Mouse (Mus musculus) kidney, embryonic 14.5 days (tissue): Measurements from ENCODE around the gene Lyzl6. TPM values are rescaled to one million over a fixed set of nuclear protein-coding genes. Genes with fewer than 3 reads are reported as not detected.
"Not testable (repeated sequence)": the region's sequence is repeated elsewhere in the genome, so short reads cannot be mapped to it uniquely, and the experiment has no call there.

Experiments used
- ATAC-seq: fragments of 200-750 bp; cut with Nextera tagmentation; 2 replicates; pipeline ENCODE4 v1.8.0; 2017; ENCODE audit warnings: moderate number of reproducible peaks, mild to moderate bottlenecking, moderate TSS enrichment, moderate library complexity; ENCODE audit not compliant: low FRiP score, low TSS enrichment
- H3K27ac ChIP-seq: fragments of 300-500 bp; sonication (generic); 2 replicates; pipeline ENCODE4 v1.5.1; 2014; ENCODE audit warnings: low read depth, mild to moderate bottlenecking, low read length, moderate library complexity, mixed read lengths
- H3K27me3 ChIP-seq: fragments of 300-500 bp; sonication (generic); 2 replicates; pipeline ENCODE4 v1.6.1; 2014; ENCODE audit warnings: mild to moderate bottlenecking, low read length; ENCODE audit not compliant: control insufficient read depth, insufficient read depth
- H3K36me3 ChIP-seq: fragments of 300-500 bp; sonication (generic); 2 replicates; pipeline ENCODE4 v1.6.1; 2014; ENCODE audit warnings: low read length, mixed read lengths; ENCODE audit not compliant: control insufficient read depth, insufficient read depth
- H3K4me1 ChIP-seq: fragments of 300-500 bp; sonication (generic); 2 replicates; pipeline ENCODE4 v1.6.1; 2014; ENCODE audit warnings: low read length, mixed read lengths; ENCODE audit not compliant: control insufficient read depth, insufficient read depth
- H3K4me2 ChIP-seq: fragments of 300-500 bp; sonication (generic); replicated peaks from 2 replicates; pipeline ENCODE4 v1.6.1; 2014; ENCODE audit warnings: low read depth, mild to moderate bottlenecking, low read length
- H3K4me3 ChIP-seq: fragments of 300-500 bp; sonication (generic); 2 replicates; pipeline ENCODE4 v1.5.1; 2014; ENCODE audit warnings: mild to moderate bottlenecking, low read length
- H3K9ac ChIP-seq: fragments of 300-500 bp; sonication (generic); 2 replicates; pipeline ENCODE4 v1.6.1; 2014; ENCODE audit warnings: low read depth, mild to moderate bottlenecking, low read length, moderate library complexity
- H3K9me3 ChIP-seq: fragments of 300-500 bp; sonication (generic); 2 replicates; pipeline ENCODE4 v1.6.1; 2016; ENCODE audit warnings: low read length; ENCODE audit not compliant: control insufficient read depth
- WGBS: fragments of 180-500 bp; shearing (Covaris S2); extraction: QIAGEN DNeasy Blood & Tissue Kit; methylation state at CpG from one replicate; pipeline ENCODE4 v1.1.7; 2014; 5-methylcytosine and 5-hydroxymethylcytosine counted together
- polyA plus RNA-seq: library from polyadenylated mRNA; unstranded; fragments of >200 nt; fragmentation: Nextera tagmentation; extraction: Ambion mirVana; gene quantifications from 2 replicates; pipeline ENCODE4 v1.2.1, GENCODE M21; 2014

The Lyzl6 gene
- polyA plus RNA-seq: not detected in 2 replicates

GRCm38 (mm10) chr11:103638790-103639189 lies at the start of gene Lyzl6:
TSS of gene Lyzl6 (minus strand) at chr11:103638890.
- no peaks in the 10 kb centered on the region for H3K36me3 ChIP-seq
- H3K27ac ChIP-seq: no peak within 1 kb of the TSS
- no peaks in the 10 kb centered on the region for H3K4me1 ChIP-seq
- peaks cover 22% of the 10 kb centered on the region for H3K27me3 ChIP-seq
- H3K9me3 ChIP-seq: no peaks in the 10 kb centered on the region
- H3K4me3 ChIP-seq: no peak within 1 kb of the TSS
- 80% methylated on average over 3 of the region's 3 CpGs for WGBS
- H3K4me2 ChIP-seq: no peak within 1 kb of the TSS
- no peak for ATAC-seq
- no peak within 1 kb of the TSS for H3K9ac ChIP-seq

DNA sequence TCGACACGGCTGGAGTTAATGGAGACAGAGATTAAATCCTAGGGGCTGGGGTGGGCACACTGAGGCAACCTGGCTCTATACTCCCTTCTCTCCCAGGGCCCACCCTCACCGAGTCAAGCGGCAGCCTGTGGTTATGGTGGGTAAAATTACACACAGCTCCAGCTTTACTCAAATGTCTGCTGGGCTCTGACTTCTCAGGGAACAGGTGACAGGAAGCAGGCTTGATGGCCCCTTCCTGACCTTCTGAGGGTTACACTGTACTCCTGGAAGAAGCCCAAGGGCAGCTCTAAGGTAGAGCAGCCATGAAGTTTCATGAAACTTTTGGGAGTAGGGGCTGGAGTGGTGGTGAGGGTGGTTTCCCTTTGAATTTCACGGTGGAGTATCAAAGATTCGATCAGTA lies 48.0 kb upstream of the Lyzl6 start:
- 67% methylated on average over 6 of the region's 6 CpGs for WGBS
- Histone ChIP-seq H3K4me3 (no peak overlapping the region), H3K9ac (0 out of 2 replicates have a peak overlapping the region, but pooled peaks have one; percentile 7), H3K4me1 (peaks cover 5% of the 10 kb centered on the region; the same call in 1 of the 2 replicates), H3K27me3 (no peaks in the 10 kb centered on the region), H3K27ac (peak overlapping the region; percentile 63), H3K9me3 (no peaks in the 10 kb centered on the region), H3K4me2 (no peak overlapping the region), H3K36me3 (peaks cover 64% of the 10 kb centered on the region)
- ATAC-seq: peak; percentile 44; the same call in 1 of the 2 replicates

GRCm38 (mm10) chr11:103685261-103685736 lies 46.6 kb upstream of the Lyzl6 start:
- no peak overlapping the region for H3K27ac ChIP-seq
- no peak overlapping the region for H3K4me3 ChIP-seq
- H3K4me1 ChIP-seq: peaks cover 5% of the 10 kb centered on the region; the same call in 1 of the 2 replicates
- H3K36me3 ChIP-seq: peaks cover 78% of the 10 kb centered on the region
- ATAC-seq: no peak
- WGBS: 85% methylated on average over 7 of the region's 7 CpGs
- H3K27me3 ChIP-seq: no peaks in the 10 kb centered on the region
- no peak overlapping the region for H3K9ac ChIP-seq
- H3K4me2 ChIP-seq: no peak overlapping the region
- H3K9me3 ChIP-seq: no peaks in the 10 kb centered on the region

DNA sequence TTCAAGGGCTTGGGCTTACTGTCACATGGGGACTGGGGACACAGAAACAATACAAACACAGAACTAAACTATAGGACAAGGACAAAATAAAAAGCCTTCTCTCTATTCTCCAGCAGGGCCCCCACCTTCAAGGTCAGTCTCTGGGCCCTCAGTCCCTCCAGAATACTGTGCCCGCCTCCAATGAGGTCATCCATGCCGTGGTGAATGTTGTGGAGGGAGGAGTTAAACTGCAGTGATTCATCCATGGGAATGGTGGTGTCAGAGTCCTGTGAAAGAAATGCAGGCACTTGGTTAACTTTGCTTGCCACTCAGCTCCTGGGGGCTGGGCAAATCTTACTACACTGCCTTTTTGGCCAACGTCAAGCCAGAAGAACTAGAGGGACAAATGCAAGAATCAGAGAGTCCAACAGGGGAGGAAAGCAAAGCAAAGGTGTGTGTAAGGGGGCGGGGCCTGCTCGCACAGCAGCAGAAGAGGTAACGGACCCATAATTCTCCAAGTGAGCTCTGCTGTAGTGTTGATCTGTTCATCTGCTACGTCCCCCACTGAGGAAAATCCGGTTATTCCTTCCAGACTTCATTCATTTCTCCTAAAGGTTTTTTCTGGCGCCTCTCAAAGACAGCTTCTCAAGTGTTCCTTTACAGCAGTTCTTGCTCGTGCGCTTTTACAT lies 45.1 kb upstream of the Lyzl6 start:
- no peak overlapping the region for H3K4me2 ChIP-seq
- ATAC-seq: no peak
- no peak overlapping the region for H3K9ac ChIP-seq
- no peaks in the 10 kb centered on the region for H3K27me3 ChIP-seq
- WGBS: 82% methylated on average over 11 of the region's 11 CpGs
- peaks cover 90% of the 10 kb centered on the region for H3K36me3 ChIP-seq
- no peaks in the 10 kb centered on the region; the same call in 1 of the 2 replicates for H3K4me1 ChIP-seq
- no peak overlapping the region for H3K27ac ChIP-seq
- no peak overlapping the region for H3K4me3 ChIP-seq
- H3K9me3 ChIP-seq: no peaks in the 10 kb centered on the region

- H3K27ac ChIP-seq, H3K4me3 ChIP-seq, H3K4me1 ChIP-seq, H3K9ac ChIP-seq, ATAC-seq, H3K9me3 ChIP-seq, H3K4me2 ChIP-seq, H3K27me3 ChIP-seq: not testable (repeated sequence)
- peaks cover 51% of the 10 kb centered on the region for H3K36me3 ChIP-seq
- 42% methylated on average over 2 of the region's 2 CpGs for WGBS
These were observed 38.4 kb upstream of the Lyzl6 start for GRCm38 (mm10) chr11:103677042-103677441.

DNA sequence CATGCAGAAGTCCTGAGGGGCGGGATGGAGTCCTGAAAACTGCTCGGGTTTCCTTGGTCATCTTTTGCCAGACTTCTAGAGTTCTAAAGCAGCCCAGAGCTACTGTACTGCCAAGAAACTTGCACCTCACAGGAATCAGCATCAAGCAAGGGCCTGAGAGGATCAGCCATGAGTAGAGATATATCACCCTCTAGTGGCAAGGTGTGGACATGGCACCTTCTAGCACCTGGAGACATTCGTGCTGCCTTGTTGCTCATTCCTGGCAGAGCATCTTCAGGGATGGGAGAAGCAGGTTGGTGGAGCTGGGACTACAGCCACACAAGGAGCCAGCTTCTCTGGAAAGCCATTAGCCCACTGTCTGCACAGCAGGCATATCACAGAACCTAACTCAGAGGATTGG lies 36.9 kb upstream of the Lyzl6 start:
- no peak overlapping the region for H3K9ac ChIP-seq
- H3K27me3 ChIP-seq: no peaks in the 10 kb centered on the region
- no peaks in the 10 kb centered on the region for H3K9me3 ChIP-seq
- WGBS: 39% methylated on average over 3 of the region's 3 CpGs
- no peaks in the 10 kb centered on the region for H3K4me1 ChIP-seq
- no peak for ATAC-seq
- H3K36me3 ChIP-seq: peaks cover 37% of the 10 kb centered on the region
- H3K4me3 ChIP-seq: no peak overlapping the region
- no peak overlapping the region for H3K4me2 ChIP-seq
- no peak overlapping the region for H3K27ac ChIP-seq

DNA sequence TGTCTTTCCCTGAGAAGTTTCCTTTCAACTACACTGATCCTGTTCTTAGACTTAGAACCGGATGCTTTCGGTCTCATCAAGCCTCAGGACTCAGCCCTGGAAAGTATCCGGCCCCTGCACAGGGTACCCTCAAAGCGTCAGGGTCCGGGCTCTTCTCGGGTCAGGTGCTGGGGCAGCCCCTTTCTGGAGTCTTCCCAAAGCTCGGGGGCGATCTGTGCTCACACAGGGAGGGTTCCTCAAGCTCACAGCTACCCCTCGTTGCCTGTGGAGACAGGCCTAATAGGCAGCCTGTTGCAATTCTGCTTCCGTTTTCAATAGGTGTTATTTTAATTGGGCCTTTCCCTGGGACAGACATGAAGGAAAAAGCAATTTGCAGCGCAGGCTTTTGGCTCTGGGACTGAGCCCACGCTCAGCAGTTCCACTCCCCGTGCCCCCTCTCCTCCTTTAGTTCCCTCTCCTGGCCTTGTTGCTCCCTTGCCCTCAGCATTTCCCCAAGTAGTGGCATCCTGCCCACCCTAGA lies 28.3 kb upstream of the Lyzl6 start:
- no peaks in the 10 kb centered on the region for H3K36me3 ChIP-seq
- no peaks in the 10 kb centered on the region for H3K9me3 ChIP-seq
- H3K27me3 ChIP-seq: peaks cover 4% of the 10 kb centered on the region; the same call in 1 of the 2 replicates
- H3K4me3 ChIP-seq: no peak overlapping the region
- H3K9ac ChIP-seq: no peak overlapping the region
- no peak for ATAC-seq
- no peak overlapping the region for H3K4me2 ChIP-seq
- no peaks in the 10 kb centered on the region for H3K4me1 ChIP-seq
- 54% methylated on average over 13 of the region's 13 CpGs for WGBS
- H3K27ac ChIP-seq: no peak overlapping the region

- Histone ChIP-seq H3K9me3 (no peaks in the 10 kb centered on the region), H3K9ac (no peak overlapping the region), H3K27ac (no peak overlapping the region), H3K27me3 (peaks cover 4% of the 10 kb centered on the region; the same call in 1 of the 2 replicates), H3K4me3 (no peak overlapping the region), H3K36me3 (no peaks in the 10 kb centered on the region), H3K4me2 (no peak overlapping the region), H3K4me1 (no peaks in the 10 kb centered on the region)
- 45% methylated on average over 10 of the region's 10 CpGs for WGBS
- no peak for ATAC-seq
These were observed 27.7 kb upstream of the Lyzl6 start for GRCm38 (mm10) chr11:103666181-103666906.

DNA sequence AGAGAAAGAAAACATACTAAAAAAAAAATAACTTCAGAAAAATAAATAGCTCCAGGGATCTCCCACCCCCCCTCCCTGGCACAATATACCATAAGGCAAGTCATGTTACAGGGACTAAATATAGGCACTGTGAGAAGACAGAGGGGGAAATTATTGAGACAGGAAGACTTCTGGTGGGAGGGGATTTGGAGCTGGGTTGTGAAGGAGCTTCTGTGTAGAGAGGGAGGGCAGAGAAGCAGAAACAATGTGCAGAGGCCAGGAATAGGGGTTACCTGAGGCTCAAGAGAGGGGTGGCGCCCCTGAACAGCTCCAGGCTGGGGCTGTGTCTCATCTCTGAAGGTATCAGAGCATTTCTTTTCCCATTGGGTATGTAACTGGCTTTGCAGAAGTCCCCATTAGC lies 27.0 kb upstream of the Lyzl6 start:
- Histone ChIP-seq H3K27ac (no peak overlapping the region), H3K4me2 (no peak overlapping the region), H3K4me3 (no peak overlapping the region), H3K4me1 (no peaks in the 10 kb centered on the region), H3K36me3 (no peaks in the 10 kb centered on the region), H3K27me3 (peaks cover 4% of the 10 kb centered on the region; the same call in 1 of the 2 replicates), H3K9ac (no peak overlapping the region), H3K9me3 (no peaks in the 10 kb centered on the region)
- WGBS: 65% methylated on average over 1 of the region's 1 CpGs
- ATAC-seq: no peak
